Mouse (Mus musculus) T-cell, adult 2 months (primary cell): ENCODE measurements at regions not wholly inside any gene's neighbourhood (a gene's known extent, or its start where the extent isn't known, plus 50 kb on each side); places are given as distances from the start of the nearest gene placed in this dataset.
"Not testable (repeated sequence)": the region's sequence is repeated elsewhere in the genome, so short reads cannot be mapped to it uniquely, and the experiment has no call there.

ENCODE experiments used
- DNase-seq: peaks from one replicate; pipeline ENCODE4 v3.0.0; 2022; ENCODE audit warnings: low spot score

DNA sequence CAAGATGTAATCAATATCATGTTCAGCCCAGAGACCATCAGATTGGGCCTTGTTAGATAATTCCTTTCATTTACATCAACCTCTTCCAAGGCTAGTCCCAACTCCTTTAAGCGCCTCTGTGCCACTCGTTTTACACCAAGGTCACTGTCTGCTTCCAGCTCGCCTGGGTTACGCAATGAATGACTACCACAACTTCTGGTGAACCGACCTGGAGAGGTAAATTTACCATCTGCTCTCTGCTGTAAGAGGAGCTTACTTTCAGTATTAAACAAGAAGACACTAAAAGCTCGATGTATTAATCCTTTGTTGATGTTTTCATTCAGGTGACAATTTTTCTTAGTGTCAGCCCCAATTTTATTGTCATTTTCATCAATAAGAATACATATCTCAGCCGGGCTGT lies 51.7 kb upstream of the Fam174b start:
- DNase-seq, result no peak

GRCm38 (mm10) chr7:73686245-73686644 lies 53.9 kb upstream of the Fam174b start:
- DNase-seq, result not testable (repeated sequence)

DNA sequence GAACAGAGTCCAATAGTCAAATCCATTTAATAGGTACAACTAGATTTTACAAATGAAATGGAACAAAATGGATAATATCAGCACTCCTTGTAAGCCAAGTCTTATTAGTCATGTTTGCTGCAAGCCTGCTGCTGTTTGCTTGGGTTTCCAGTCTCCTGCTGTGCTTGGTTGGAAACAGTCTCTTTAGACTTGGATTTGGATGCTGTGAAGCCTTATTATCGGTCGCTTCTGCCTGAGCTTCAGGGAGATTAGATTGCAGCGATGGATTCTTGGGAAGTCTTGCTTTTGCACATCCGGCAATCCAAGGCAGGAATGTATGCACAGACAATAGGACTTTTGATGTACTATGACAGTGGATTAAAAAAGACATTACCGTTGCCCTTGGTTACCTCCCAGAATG lies 57.3 kb upstream of the Fam174b start:
- no peak for DNase-seq

GRCm38 (mm10) chr7:73670598-73670997 lies 69.5 kb upstream of the Fam174b start:
- DNase-seq, result no peak

DNA sequence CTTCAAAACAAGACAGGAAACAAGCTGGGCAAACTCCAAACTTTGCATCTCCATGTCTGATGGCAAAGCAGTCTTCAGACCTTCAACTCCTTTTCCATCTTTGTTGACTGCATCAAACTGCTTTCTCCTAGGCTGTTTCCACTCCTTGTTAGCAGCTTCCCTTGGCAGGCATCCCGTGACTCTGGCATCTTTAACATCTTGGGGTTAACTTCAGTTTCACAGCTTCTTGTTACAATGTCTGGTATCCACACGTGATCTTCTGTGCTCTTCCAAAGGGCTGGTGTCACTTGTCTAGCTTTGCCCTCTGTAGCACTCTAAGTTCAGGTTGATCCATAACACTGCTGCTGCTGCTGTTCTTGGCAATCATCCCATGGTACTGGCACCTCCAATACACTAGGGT lies 71.3 kb upstream of the Fam174b start:
- DNase-seq, result no peak

DNA sequence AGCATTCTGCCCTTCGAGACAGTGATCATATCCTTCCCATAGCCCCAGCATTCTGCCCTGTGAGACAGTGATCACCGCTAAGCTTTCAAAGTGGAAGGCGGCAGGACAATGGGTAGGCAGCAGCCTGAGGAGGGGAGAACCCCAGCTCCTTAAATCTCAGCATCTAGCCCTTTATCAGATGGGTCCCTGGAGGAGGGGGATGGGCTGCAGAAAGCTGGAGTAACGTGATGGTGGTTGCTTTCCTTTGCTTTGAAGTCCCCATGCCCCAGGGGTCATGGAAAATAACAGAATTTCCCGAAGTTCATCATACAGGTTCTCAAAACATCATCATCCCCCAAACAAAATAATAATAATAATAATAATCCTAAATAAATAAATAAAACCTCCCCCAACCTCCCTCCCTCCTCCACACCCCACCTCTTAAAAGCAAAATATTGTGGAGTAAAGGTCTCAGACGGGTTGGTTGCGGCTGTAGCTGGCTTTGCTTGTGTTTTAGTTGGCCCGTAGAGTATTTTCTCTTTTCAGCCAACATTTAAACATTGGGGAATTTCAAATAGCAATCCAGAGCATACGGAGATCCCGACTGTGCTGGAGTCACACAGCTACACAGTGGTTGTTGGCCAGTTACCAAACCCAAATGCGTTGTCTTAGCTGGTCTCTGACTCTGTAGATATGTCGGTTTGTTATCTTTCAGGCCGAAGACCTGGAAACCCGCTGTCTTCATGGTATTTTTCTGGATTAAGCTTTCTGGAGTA lies 73.0 kb upstream of the Fam174b start:
- no peak for DNase-seq

GRCm38 (mm10) chr7:73664962-73665361 lies 75.1 kb upstream of the Fam174b start:
- DNase-seq, result no peak

GRCm38 (mm10) chr7:73662536-73662935 lies 77.6 kb upstream of the Fam174b start:
- DNase-seq, result no peak

DNA sequence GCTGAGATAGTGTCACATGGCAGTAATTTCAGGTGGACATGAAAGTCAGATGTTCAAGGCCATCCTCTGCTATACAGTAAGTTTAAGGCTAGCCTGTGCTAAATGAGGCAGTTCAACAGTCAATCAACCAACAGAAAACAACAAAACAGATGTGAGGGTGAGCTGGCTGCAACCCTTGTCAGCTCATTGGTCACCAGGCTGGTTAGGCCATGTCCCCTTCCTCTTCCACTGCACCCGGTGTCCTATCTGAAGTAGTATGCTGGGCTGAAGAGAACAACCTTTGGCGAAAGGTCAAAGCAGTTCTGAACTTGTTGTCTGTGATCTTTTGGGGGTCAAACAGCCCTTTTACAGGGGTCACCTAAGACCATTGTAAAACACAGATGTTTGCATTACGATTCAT lies 78.2 kb upstream of the Fam174b start:
- DNase-seq, result no peak

DNA sequence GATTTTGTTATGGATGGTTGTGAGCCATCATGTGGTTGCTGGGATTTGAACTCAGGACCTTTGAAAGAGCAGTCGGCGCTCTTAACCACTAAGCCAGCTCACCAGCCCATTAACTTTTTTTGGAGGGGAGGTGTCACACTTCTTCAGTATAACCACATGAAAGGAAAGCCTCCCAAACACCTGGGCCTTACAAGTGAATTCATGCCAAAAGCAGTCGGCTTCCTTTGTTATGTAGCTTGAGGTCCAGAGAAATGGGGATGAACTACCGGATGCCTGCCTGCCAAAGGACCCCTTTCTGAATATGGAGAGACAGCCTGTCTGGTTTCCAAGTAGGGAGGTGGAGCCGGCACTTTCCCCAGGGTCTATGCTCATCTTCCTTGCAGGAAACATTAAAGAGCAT lies 80.6 kb upstream of the Fam174b start:
- DNase-seq, result no peak

DNA sequence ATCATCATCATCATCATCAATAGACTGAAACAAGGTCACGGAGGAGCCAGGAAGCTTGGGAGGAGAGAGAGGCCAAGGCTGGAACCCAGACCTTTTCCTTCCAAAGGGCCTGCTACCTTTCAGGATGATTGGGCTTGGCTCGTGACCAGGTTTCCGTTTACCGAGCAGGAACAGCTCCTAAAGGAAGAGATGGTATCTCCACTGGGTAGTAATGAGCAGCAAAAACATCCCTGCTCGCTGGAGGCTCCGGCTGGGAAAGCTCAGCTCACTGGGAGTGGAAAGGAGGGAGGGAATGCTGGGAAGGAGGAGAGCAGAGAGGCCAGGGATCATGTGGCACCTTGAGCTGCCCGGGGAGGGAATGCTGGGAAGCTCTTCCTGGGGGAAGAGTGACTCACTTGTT lies 82.8 kb upstream of the Fam174b start:
- no peak for DNase-seq

DNA sequence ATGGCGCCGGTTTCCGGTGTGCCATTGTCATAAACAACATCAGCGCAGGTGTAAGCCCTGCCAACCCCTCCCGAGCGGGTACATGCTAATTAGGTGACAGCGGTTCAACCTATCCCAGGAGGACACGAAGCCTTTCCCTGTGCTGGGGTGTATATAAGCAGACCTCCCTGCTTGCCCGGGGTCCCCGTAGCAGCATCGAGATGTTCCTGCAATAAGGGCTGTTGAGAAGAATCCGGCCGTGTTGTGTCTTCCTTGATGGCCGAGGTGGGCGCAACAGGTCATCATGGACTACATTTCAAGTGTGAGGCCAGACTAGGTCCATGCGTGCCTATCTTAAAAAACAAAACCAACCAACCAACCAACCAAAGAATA lies 83.7 kb upstream of the Fam174b start:
- DNase-seq, result not testable (repeated sequence)

DNA sequence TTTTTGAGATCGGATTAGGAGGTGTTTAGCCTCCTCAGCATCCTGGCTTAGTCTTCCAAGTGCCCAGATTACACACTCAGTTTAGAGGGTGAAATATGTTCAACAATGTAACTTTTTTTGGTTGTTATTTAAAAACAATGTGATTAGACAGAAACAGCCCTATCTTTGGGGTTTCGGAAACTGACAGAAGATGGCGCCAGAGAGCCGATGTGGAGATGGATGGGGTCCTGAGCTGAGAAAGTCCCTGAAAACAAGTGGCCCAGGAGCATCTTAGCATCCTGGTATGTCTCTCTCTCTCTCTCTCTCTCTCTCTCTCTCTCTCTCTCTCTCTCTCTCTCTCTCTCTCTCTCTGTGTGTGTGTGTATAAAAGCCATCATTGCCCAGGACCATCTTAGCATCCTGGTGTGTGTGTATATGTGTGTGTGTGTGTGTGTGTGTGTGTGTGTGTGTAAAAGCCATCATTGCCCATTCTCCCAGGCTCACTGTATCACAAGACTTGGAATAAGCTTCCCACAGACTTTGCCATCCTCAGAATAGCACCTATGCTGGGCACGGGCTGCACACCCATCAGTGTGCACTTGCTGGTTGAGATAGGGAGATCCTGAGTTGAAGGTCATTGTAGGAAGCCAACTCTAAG lies 84.2 kb upstream of the Fam174b start:
- DNase-seq, result peak; percentile 40

GRCm38 (mm10) chr7:73654193-73654871 lies 85.8 kb upstream of the Fam174b start:
- peak; percentile 34 for DNase-seq

GRCm38 (mm10) chr7:73650909-73651308 lies 89.2 kb upstream of the Fam174b start:
- DNase-seq, result no peak

DNA sequence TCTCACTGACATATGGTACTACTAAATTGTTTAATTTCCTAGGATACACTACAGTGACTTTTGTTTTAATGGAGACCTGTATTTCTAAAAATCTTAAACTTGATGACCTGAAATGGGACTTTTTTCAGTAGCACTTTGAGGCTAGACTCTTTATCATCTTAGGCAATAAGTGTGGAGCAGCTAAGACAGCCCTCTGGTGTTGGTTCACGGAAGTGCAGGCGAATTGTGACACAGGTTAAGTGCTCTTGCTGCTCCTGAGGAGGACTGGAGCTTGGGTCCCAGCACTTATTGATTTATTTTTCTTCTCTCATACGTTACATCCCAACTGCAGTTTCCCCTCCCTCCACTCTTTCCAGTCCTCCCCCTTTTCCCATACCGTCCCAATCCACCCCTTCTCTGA lies 92.1 kb upstream of the Fam174b start:
- DNase-seq, result peak; percentile 82

GRCm38 (mm10) chr7:73647140-73647539 lies 93.0 kb upstream of the Fam174b start:
- no peak for DNase-seq

- DNase-seq, result no peak
Measured at GRCm38 (mm10) chr7:73646711-73647110, 93.4 kb upstream of the Fam174b start.

- no peak for DNase-seq
Measured at GRCm38 (mm10) chr7:73644362-73644904, 95.7 kb upstream of the Fam174b start.

- DNase-seq, result no peak
Measured at GRCm38 (mm10) chr7:73643993-73644335, 96.1 kb upstream of the Fam174b start.

DNA sequence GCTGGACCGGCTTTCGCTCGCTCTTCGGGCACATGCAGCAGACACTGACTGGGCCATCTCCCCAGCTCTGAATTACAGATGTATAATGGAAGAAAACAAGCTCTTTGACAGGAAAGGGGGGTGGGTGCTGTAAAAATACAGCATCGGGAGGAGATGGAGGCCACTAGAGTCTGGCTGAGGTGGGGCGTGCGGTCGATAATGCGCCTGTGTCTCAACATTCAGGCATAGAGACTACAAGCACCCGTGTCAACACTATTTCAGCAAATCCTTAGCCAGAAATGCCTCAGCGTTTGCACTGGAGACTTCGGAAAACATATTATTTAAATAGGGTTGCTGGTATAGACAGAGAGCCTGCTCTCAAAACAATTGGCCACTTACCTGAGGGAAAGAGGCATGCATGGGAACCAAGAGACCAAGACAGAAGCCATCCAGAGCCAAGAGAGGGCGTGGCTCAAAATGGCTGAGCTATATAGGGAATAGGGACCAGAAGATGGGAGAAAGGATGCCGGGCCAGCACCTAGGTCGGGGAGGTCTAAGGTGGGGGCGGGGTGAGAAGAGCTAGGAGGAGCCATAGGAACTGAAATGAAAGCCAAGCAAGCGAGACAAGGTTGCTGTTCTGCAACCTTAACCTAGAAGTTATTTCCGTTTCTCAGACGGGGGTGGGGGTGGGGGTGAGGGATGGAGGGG lies 96.7 kb upstream of the Fam174b start:
- DNase-seq, result peak; percentile 62

- no peak for DNase-seq
Measured at GRCm38 (mm10) chr7:73640194-73640593, 98.6 kb upstream of the Chd2 start.

GRCm38 (mm10) chr7:73637810-73638125 lies 96.1 kb upstream of the Chd2 start:
- no peak for DNase-seq
